Mouse (Mus musculus): ENCODE results near the gene Rbms2. TPM values are rescaled to one million over a fixed set of nuclear protein-coding genes. Genes with fewer than 3 reads are reported as not detected.

The Rbms2 gene
- polyA plus RNA-seq, 1 experiment, result 76.2 TPM

GRCm38 (mm10) chr10:128084160-128084559, 95.9 kb downstream of the Rbms2 start:
- whole genome bisulfite sequencing, result 3% methylated on average over 3 of the region's 3 CpGs
- H3K4me3 ChIP-seq (ENCODE audit: control insufficient read depth, insufficient read depth, low read length), result peak overlapping the region; percentile 92
- DNase-seq, result no peak
- no peak overlapping the region for H3K27ac ChIP-seq (ENCODE audit: control insufficient read depth, insufficient read depth, low read length)
- H3K4me1 ChIP-seq (replicated peaks; ENCODE audit: control insufficient read depth, insufficient read depth, low read length), result peaks cover 5% of the 10 kb centered on the region; the same call in 1 of the 2 replicates
- no peaks in the 10 kb centered on the region for H3K27me3 ChIP-seq (ENCODE audit: control insufficient read depth, insufficient read depth, low read length)
- TF ChIP-seq CTCF (IDR thresholded peaks at IDR 0.05; ENCODE audit: borderline replicate concordance, control insufficient read depth, extremely low read depth, insufficient read depth, low read length, poor library complexity), result no peak
- no peak for TF ChIP-seq POLR2A (IDR thresholded peaks at IDR 0.05; ENCODE audit: control insufficient read depth, extremely low read depth, insufficient read depth, low read length, poor library complexity)
- H3K36me3 ChIP-seq (ENCODE audit: control insufficient read depth, insufficient read depth, low read length), result peaks cover 46% of the 10 kb centered on the region

- peaks cover 41% of the 10 kb centered on the region for H3K36me3 ChIP-seq (ENCODE audit: control insufficient read depth, insufficient read depth, low read length)
- no peaks in the 10 kb centered on the region for H3K27me3 ChIP-seq (ENCODE audit: control insufficient read depth, insufficient read depth, low read length)
- 0% methylated on average over 22 of the region's 22 CpGs for WGBS
- no peak for TF ChIP-seq CTCF (IDR thresholded peaks at IDR 0.05; ENCODE audit: borderline replicate concordance, control insufficient read depth, extremely low read depth, insufficient read depth, low read length, poor library complexity)
- no peak for TF ChIP-seq POLR2A (IDR thresholded peaks at IDR 0.05; ENCODE audit: control insufficient read depth, extremely low read depth, insufficient read depth, low read length, poor library complexity)
- H3K4me1 ChIP-seq (replicated peaks; ENCODE audit: control insufficient read depth, insufficient read depth, low read length), result peaks cover 5% of the 10 kb centered on the region; the same call in 1 of the 2 replicates
- DNase-seq, result peak; percentile 32
- H3K4me3 ChIP-seq (ENCODE audit: control insufficient read depth, insufficient read depth, low read length), result peak overlapping the region; percentile 92
- H3K27ac ChIP-seq (ENCODE audit: control insufficient read depth, insufficient read depth, low read length), result no peak overlapping the region
Measured at GRCm38 (mm10) chr10:128083688-128084087, 96.4 kb downstream of the Rbms2 start.

- Histone ChIP-seq H3K36me3 (ENCODE audit: control insufficient read depth, insufficient read depth, low read length) (peaks cover 34% of the 10 kb centered on the region), H3K27ac (ENCODE audit: control insufficient read depth, insufficient read depth, low read length) (peak within 1 kb of the TSS; percentile 76), H3K27me3 (ENCODE audit: control insufficient read depth, insufficient read depth, low read length) (no peaks in the 10 kb centered on the region), H3K4me3 (ENCODE audit: control insufficient read depth, insufficient read depth, low read length) (peak within 1 kb of the TSS; percentile 92), H3K4me1 (replicated peaks; ENCODE audit: control insufficient read depth, insufficient read depth, low read length) (peaks cover 5% of the 10 kb centered on the region; the same call in 1 of the 2 replicates)
- WGBS, result under 1% methylated on average over 34 of the region's 34 CpGs
- TF ChIP-seq CTCF (IDR thresholded peaks at IDR 0.05; ENCODE audit: borderline replicate concordance, control insufficient read depth, extremely low read depth, insufficient read depth, low read length, poor library complexity) (no peak), POLR2A (IDR thresholded peaks at IDR 0.05; ENCODE audit: control insufficient read depth, extremely low read depth, insufficient read depth, low read length, poor library complexity) (peak; percentile 79)
- peak; percentile 98 for DNase-seq
Measured at GRCm38 (mm10) chr10:128082880-128083421, 97.1 kb downstream of the Rbms2 start, which contains the start of gene Atp5b. Gene Atp5b (plus strand): TSS chr10:128083273.

GRCm38 (mm10) chr10:128082477-128082808, 97.7 kb downstream of the Rbms2 start:
- Histone ChIP-seq H3K4me1 (replicated peaks; ENCODE audit: control insufficient read depth, insufficient read depth, low read length) (peaks cover 5% of the 10 kb centered on the region; the same call in 1 of the 2 replicates), H3K4me3 (ENCODE audit: control insufficient read depth, insufficient read depth, low read length) (peak overlapping the region; percentile 86), H3K27me3 (ENCODE audit: control insufficient read depth, insufficient read depth, low read length) (no peaks in the 10 kb centered on the region), H3K27ac (ENCODE audit: control insufficient read depth, insufficient read depth, low read length) (peak overlapping the region; percentile 76), H3K36me3 (ENCODE audit: control insufficient read depth, insufficient read depth, low read length) (peaks cover 29% of the 10 kb centered on the region)
- WGBS, result 1% methylated on average over 9 of the region's 9 CpGs
- TF ChIP-seq POLR2A (IDR thresholded peaks at IDR 0.05; ENCODE audit: control insufficient read depth, extremely low read depth, insufficient read depth, low read length, poor library complexity), result no peak
- TF ChIP-seq CTCF (IDR thresholded peaks at IDR 0.05; ENCODE audit: borderline replicate concordance, control insufficient read depth, extremely low read depth, insufficient read depth, low read length, poor library complexity), result no peak
- DNase-seq, result no peak

GRCm38 (mm10) chr10:128081807-128082476, 98.2 kb downstream of the Rbms2 start:
- WGBS, result 40% methylated on average over 6 of the region's 6 CpGs
- DNase-seq, result no peak
- H3K27ac ChIP-seq (ENCODE audit: control insufficient read depth, insufficient read depth, low read length), result no peak overlapping the region
- H3K36me3 ChIP-seq (ENCODE audit: control insufficient read depth, insufficient read depth, low read length), result peaks cover 28% of the 10 kb centered on the region
- peaks cover 5% of the 10 kb centered on the region; the same call in 1 of the 2 replicates for H3K4me1 ChIP-seq (replicated peaks; ENCODE audit: control insufficient read depth, insufficient read depth, low read length)
- H3K27me3 ChIP-seq (ENCODE audit: control insufficient read depth, insufficient read depth, low read length), result no peaks in the 10 kb centered on the region
- TF ChIP-seq POLR2A (IDR thresholded peaks at IDR 0.05; ENCODE audit: control insufficient read depth, extremely low read depth, insufficient read depth, low read length, poor library complexity) (no peak), CTCF (IDR thresholded peaks at IDR 0.05; ENCODE audit: borderline replicate concordance, control insufficient read depth, extremely low read depth, insufficient read depth, low read length, poor library complexity) (no peak)
- no peak overlapping the region for H3K4me3 ChIP-seq (ENCODE audit: control insufficient read depth, insufficient read depth, low read length)

Other genes starting within 250 kb of the Rbms2 start
- gene Hsd17b6, start 172.7 kb downstream of the Rbms2 start, polyA plus RNA-seq (2012; rRNA removed), result 1.2 and 1.6 TPM in 2 replicates
- gene Prim1, start 165.1 kb downstream of the Rbms2 start, polyA plus RNA-seq (2012; rRNA removed), result 20.8 and 21.1 TPM in 2 replicates
- 204 and 209 TPM in 2 replicates for gene Naca, start 144.7 kb downstream of the Rbms2 start, polyA plus RNA-seq (2012; rRNA removed)
- gene Ptges3, start 121.3 kb downstream of the Rbms2 start, polyA plus RNA-seq (2012; rRNA removed), result 55.7 and 99.1 TPM in 2 replicates
- gene Atp5b, start 97.0 kb downstream of the Rbms2 start, polyA plus RNA-seq (2012; rRNA removed), result 3,947 and 4,074 TPM in 2 replicates
- gene Baz2a, start 88.7 kb downstream of the Rbms2 start, polyA plus RNA-seq (2012; rRNA removed), result 126 and 131 TPM in 2 replicates
- gene Gls2, start 14.2 kb upstream of the Rbms2 start, polyA plus RNA-seq (2012; rRNA removed), result 1.2 and 6.6 TPM in 2 replicates
- 9.8 and 10.9 TPM in 2 replicates for gene Spryd4, start 31.5 kb upstream of the Rbms2 start, polyA plus RNA-seq (2012; rRNA removed)
- gene Mip, start 45.5 kb upstream of the Rbms2 start, polyA plus RNA-seq (2012; rRNA removed), result 0.19 and 0.24 TPM in 2 replicates
- gene Timeless, start 51.8 kb upstream of the Rbms2 start, polyA plus RNA-seq (2012; rRNA removed), result 21.3 and 29.3 TPM in 2 replicates
- 0.39 and 0.96 TPM in 2 replicates for gene Apon, start 73.8 kb upstream of the Rbms2 start, polyA plus RNA-seq (2012; rRNA removed)
- 0.38 and 4.1 TPM in 2 replicates for gene Apof, start 88.4 kb upstream of the Rbms2 start, polyA plus RNA-seq (2012; rRNA removed)
- 54.9 and 62.0 TPM in 2 replicates for gene Stat2, start 90.3 kb upstream of the Rbms2 start, polyA plus RNA-seq (2012; rRNA removed)
- 2.0 and 2.5 TPM in 2 replicates for gene Il23a, start 118.5 kb upstream of the Rbms2 start, polyA plus RNA-seq (2012; rRNA removed)
- gene Pan2, start 123.0 kb upstream of the Rbms2 start, polyA plus RNA-seq (2012; rRNA removed), result 67.5 and 68.4 TPM in 2 replicates
- 34.3 and 41.7 TPM in 2 replicates for gene Cnpy2, start 142.2 kb upstream of the Rbms2 start, polyA plus RNA-seq (2012; rRNA removed)
- gene Cs, start 157.4 kb upstream of the Rbms2 start, polyA plus RNA-seq (2012; rRNA removed), result 215 and 225 TPM in 2 replicates
- gene Coq10a, start 188.7 kb upstream of the Rbms2 start, polyA plus RNA-seq (2012; rRNA removed), result 62.9 and 71.7 TPM in 2 replicates
- gene Ankrd52, start 196.8 kb upstream of the Rbms2 start, polyA plus RNA-seq (2012; rRNA removed), result 71.0 and 87.0 TPM in 2 replicates
- gene Slc39a5, start 220.9 kb upstream of the Rbms2 start, polyA plus RNA-seq (2012; rRNA removed), result 0.53 and 0.65 TPM in 2 replicates
- gene Nabp2, start 231.2 kb upstream of the Rbms2 start, polyA plus RNA-seq (2012; rRNA removed), result 18.0 and 20.8 TPM in 2 replicates
- gene Rnf41, start 231.4 kb upstream of the Rbms2 start, polyA plus RNA-seq (2012; rRNA removed), result 37.8 and 40.4 TPM in 2 replicates